Mouse (Mus musculus): ENCODE measurements around the gene Trappc3l. TPM values are rescaled to one million over a fixed set of nuclear protein-coding genes. Genes with fewer than 3 reads are reported as not detected.

Gene Trappc3l
- polyA plus RNA-seq, 1 experiment from 2014 or later, result not detected

DNA sequence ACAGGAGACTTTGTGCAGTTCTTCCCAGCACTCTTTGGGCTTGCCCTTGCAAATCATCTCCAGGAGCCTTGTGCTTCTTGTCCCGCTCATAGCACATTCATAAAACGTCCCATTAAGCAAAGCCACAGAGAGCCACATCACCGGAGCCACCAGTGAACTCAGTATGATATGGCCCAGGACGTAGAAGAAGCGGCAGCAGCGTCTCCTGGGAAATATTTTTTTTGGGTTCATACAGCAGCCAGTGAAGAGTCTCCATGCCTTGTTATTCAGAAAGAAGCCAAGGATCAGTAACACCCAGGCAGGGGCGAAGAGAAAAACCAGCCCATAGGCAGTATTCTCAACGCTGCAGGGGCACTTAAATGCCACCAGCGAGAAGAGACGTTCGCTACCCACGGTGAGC lies 58.6 kb downstream of the Trappc3l start:
- no peak overlapping the region for H3K27ac ChIP-seq
- no peaks in the 10 kb centered on the region for H3K27me3 ChIP-seq
- no peaks in the 10 kb centered on the region for H3K9me3 ChIP-seq
- H3K9ac ChIP-seq (replicated peaks), result no peak overlapping the region; the same call in 1 of the 2 replicates
- 0 out of 2 replicates have a peak, but pooled peaks cover 3% of the 10 kb centered on the region for H3K4me1 ChIP-seq (replicated peaks)
- 62% methylated on average over 12 of the region's 12 CpGs for WGBS
- no peak for ATAC-seq (ENCODE audit: insufficient number of reproducible peaks, insufficient read depth, low FRiP score, low TSS enrichment, low read depth)
- peak overlapping the region; percentile 45 for H3K4me2 ChIP-seq
- no peaks in the 10 kb centered on the region for H3K36me3 ChIP-seq
- H3K4me3 ChIP-seq (replicated peaks), result peak overlapping the region; percentile 20

DNA sequence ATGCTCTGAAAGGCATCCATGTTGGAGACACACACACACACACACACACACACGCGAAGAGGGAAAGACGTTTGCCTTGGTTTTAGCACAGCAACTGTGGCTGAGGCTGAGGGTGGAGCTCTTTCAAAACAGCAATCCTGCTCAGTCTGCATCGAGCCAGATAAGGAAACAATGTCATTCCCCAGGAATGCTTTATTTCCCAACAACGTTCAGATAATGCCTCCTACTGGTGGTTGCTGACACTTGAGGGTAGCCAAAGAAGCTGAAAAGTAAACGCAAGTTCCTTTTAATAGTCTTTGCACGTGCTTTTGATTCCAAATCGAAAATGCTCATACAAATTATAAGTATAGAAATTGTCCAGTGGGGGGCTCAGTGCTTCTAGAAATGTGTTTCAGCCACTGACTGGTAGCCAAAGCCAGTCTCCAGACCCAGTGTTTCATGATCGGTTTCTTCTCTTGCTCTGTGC lies 59.1 kb downstream of the Trappc3l start, which contains the start of gene Calhm5:
TSS of gene Calhm5 (minus strand) at position 102 of the 466 bp plus-strand sequence.
- WGBS, result 24% methylated on average over 9 of the region's 9 CpGs
- peak; percentile 80 for ATAC-seq (ENCODE audit: insufficient number of reproducible peaks, insufficient read depth, low FRiP score, low TSS enrichment, low read depth)

DNA sequence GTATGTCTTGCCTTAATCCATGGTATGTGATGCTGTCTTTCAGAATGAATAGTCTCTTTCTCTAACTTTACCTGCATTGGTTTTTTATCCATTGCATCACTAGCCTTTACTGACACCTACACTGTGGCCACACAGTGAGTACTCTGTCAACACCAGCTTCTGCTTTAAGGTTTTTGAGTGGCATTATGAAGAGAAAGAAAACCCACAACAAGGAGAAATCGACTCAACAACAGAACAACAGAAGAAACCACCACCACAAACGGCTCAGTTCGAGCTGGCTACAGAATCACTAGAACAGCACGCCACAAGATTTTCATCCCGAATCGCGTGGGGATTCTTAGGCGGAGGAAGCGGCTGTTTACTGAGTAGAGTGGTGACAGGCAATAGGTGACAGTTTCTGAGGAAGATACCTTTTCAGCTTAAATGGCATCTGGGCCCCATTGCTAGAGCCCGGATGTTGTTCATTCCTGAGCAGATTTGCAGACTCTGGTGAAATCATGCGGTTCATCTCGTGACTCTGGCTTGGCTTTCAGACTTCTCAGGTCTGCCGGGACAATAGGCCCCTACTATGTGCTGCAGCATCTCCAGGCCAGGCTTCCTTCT lies 73.6 kb downstream of the Trappc3l start:
- Histone ChIP-seq H3K36me3 (no peaks in the 10 kb centered on the region), H3K4me1 (replicated peaks) (peaks cover 6% of the 10 kb centered on the region; the same call in 1 of the 2 replicates), H3K4me3 (replicated peaks) (no peak overlapping the region), H3K27ac (no peak overlapping the region), H3K4me2 (no peak overlapping the region), H3K27me3 (no peaks in the 10 kb centered on the region), H3K9ac (replicated peaks) (no peak overlapping the region), H3K9me3 (no peaks in the 10 kb centered on the region)
- no peak for ATAC-seq (ENCODE audit: insufficient number of reproducible peaks, insufficient read depth, low FRiP score, low TSS enrichment, low read depth)
- WGBS, result 87% methylated on average over 13 of the region's 13 CpGs

More for the DNA sequence above, 59.1 kb downstream of the Trappc3l start, which contains the start of gene Calhm5:
- Histone ChIP-seq H3K9me3 (no peaks in the 10 kb centered on the region), H3K4me2 (peak within 1 kb of the TSS; percentile 45), H3K9ac (replicated peaks) (no peak within 1 kb of the TSS; the same call in 1 of the 2 replicates), H3K4me3 (replicated peaks) (peak within 1 kb of the TSS; percentile 20), H3K36me3 (no peaks in the 10 kb centered on the region), H3K27me3 (no peaks in the 10 kb centered on the region), H3K27ac (no peak within 1 kb of the TSS), H3K4me1 (replicated peaks) (0 out of 2 replicates have a peak, but pooled peaks cover 3% of the 10 kb centered on the region)

DNA sequence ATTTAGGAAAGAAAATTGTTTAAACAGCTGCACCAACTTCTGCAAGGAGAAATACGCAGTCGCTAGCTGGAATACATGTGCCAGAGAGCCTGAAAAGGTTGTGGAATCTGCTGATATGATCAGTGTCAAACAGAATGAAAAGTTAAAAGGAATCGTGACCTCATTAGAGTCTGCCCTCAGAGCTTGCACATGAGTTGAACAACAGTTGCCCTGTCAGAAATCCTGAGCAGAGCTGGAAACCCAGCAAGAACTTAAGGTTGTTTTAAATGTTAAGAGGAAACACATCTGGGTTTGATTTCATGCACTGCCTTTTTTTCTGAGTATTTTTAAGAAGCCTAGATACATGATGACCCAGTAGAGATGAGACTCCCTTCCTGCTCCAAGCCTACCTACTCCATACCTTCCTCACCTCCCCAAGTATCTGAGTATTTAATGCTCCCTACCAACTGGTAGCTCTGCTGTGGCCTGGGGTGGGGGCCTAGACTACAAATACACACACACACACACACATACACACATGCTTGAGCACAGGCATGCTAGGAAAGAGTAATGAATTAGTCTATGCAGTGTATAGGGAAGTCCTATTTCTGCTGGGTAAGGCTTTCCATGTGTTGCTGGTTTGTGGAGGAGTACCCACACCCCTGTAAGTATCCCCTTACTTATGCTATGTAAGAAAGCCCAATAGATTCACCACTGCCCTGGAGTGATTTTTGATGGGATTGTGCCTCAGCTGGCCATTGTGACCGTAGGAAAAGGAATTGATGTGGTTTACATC lies 74.8 kb downstream of the Trappc3l start:
- Histone ChIP-seq H3K27ac (peak overlapping the region; percentile 46; the same call in 1 of the 2 replicates), H3K9me3 (no peaks in the 10 kb centered on the region), H3K4me1 (replicated peaks) (peaks cover 6% of the 10 kb centered on the region; the same call in 1 of the 2 replicates), H3K4me2 (no peak overlapping the region), H3K36me3 (no peaks in the 10 kb centered on the region), H3K9ac (replicated peaks) (no peak overlapping the region), H3K4me3 (replicated peaks) (no peak overlapping the region), H3K27me3 (no peaks in the 10 kb centered on the region)
- 59% methylated on average over 4 of the region's 4 CpGs for WGBS
- ATAC-seq (ENCODE audit: insufficient number of reproducible peaks, insufficient read depth, low FRiP score, low TSS enrichment, low read depth), result no peak

DNA sequence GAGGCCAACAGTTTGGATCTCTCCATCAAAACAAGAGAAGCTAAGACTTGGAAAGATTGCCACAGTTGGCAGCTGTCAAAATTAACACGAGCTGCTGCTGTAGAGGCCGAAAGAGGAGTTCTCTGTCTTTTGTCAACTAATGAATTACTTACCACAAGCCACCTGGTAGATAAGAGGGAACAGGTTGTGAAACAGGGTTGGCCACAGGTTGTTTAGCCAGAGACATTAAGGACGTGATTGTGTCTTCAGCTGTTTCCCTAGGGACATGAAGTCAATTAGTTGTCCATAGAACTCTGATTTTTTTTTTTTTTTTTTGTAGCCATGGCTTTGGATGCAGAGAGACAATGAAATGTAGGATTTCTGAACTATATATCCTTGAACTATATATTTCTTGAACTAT lies 79.7 kb downstream of the Trappc3l start:
- ATAC-seq (ENCODE audit: insufficient number of reproducible peaks, insufficient read depth, low FRiP score, low TSS enrichment, low read depth), result no peak
- no peak overlapping the region for H3K4me2 ChIP-seq

DNA sequence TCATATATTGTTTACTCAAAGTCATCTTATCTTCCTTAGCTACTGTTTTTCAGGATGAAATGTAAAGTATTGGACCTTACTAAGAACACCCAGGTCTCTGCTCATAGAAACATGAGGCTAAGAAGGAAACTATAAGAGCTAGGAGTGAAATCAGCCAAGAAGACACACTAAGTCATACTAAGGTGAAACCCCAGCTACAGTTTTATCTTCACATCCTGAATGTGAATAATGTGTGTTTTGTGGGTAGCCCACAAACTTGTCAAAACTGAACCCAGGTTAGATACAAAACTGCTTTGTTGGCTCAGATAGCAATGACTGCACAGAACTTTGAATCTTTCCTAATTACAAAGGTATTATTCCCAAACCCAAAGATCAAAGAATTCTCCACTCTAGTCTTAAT lies 80.4 kb downstream of the Trappc3l start:
- no peak overlapping the region for H3K9ac ChIP-seq (replicated peaks)
- H3K4me2 ChIP-seq, result no peak overlapping the region
- no peaks in the 10 kb centered on the region for H3K27me3 ChIP-seq
- no peaks in the 10 kb centered on the region for H3K36me3 ChIP-seq
- no peak overlapping the region for H3K27ac ChIP-seq
- ATAC-seq (ENCODE audit: insufficient number of reproducible peaks, insufficient read depth, low FRiP score, low TSS enrichment, low read depth), result no peak
- H3K4me3 ChIP-seq (replicated peaks), result no peak overlapping the region
- no peaks in the 10 kb centered on the region for H3K4me1 ChIP-seq (replicated peaks)
- no peaks in the 10 kb centered on the region for H3K9me3 ChIP-seq

More for the DNA sequence above, 79.7 kb downstream of the Trappc3l start:
- H3K4me1 ChIP-seq (replicated peaks), result peaks cover 2% of the 10 kb centered on the region; the same call in 1 of the 2 replicates
- H3K9me3 ChIP-seq, result no peaks in the 10 kb centered on the region
- H3K4me3 ChIP-seq (replicated peaks), result no peak overlapping the region
- H3K27ac ChIP-seq, result no peak overlapping the region
- 41% methylated on average over 3 of the region's 3 CpGs for WGBS
- no peak overlapping the region for H3K9ac ChIP-seq (replicated peaks)
- no peaks in the 10 kb centered on the region for H3K27me3 ChIP-seq
- no peaks in the 10 kb centered on the region for H3K36me3 ChIP-seq

DNA sequence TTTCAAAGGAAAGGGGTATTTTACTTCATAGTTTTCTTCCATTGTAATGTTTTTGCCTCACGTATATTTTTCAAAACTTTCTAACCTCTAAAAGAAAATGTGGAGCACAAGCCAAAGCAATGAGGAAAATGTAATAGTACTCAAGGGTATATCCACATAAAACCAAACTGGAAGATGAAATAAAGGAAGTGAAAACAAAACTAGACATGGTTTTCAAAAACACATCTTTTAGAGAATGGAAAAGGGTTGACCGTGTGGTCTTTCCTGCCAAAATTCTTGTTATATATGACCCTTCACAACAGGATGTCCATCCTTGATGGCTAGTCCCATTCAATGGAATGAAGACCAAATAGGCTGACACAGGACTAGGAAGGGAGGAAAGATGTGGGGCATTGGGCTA lies 81.0 kb downstream of the Trappc3l start:
- ATAC-seq (ENCODE audit: insufficient number of reproducible peaks, insufficient read depth, low FRiP score, low TSS enrichment, low read depth), result no peak
- Histone ChIP-seq H3K4me3 (replicated peaks) (no peak overlapping the region), H3K27me3 (no peaks in the 10 kb centered on the region), H3K9ac (replicated peaks) (no peak overlapping the region), H3K36me3 (no peaks in the 10 kb centered on the region), H3K4me2 (no peak overlapping the region), H3K4me1 (replicated peaks) (no peaks in the 10 kb centered on the region), H3K27ac (no peak overlapping the region), H3K9me3 (no peaks in the 10 kb centered on the region)
- 90% methylated on average over 2 of the region's 2 CpGs for WGBS

DNA sequence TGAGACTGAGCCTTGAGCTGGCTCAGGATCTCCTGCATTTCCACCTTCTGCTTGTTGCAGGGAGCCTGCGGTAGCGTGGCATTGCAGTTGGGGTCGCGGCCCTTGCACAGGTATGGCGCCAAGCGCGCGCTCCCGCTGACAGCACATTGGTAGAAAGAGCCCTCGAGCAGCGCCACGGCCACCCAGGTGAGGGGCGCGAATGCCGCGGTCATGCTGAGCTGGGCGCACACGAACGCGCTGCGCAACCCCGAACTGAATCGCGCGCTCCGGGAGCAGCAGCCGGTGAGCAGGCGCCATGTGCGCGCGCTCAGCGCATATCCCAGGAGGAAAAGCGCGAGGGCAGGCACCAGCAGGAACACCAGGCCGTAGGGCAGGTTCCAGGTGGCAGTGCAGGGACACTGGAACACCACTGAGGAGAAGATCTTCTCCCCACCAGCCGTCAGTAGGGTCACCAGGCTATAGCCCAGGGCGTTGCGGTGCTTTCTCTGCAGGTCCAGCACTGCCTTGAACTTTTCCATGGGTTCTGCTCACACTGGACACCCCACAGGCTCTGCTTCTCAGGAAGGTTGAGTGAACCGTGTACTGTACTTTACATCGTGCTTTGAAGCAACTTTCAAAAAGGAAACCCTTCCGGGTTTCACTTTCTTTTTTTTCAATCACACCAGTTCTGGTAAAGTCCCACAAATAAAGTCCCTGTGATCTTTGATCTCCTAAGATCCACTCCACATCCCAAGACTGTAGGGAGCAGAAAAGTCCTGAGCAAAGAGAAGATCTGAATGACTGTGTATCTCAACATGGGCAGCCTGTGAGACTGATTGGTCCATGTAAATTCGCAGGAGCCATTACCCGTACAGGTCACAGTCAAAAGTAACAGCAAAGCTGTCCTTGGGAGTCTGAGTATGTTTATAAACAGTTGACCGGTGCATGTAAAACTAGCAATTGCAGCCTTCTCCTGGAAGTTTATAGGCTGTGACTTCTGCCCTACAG lies 90.3 kb downstream of the Trappc3l start, which contains the start of gene Calhm6:
TSS of gene Calhm6 (minus strand) at position 593 of the 987 bp plus-strand sequence.
- Histone ChIP-seq H3K27ac (no peak within 1 kb of the TSS), H3K4me3 (replicated peaks) (peak within 1 kb of the TSS; percentile 53), H3K9me3 (no peaks in the 10 kb centered on the region), H3K4me2 (peak within 1 kb of the TSS; percentile 76), H3K36me3 (no peaks in the 10 kb centered on the region), H3K9ac (replicated peaks) (peak within 1 kb of the TSS; percentile 60), H3K27me3 (no peaks in the 10 kb centered on the region), H3K4me1 (replicated peaks) (no peaks in the 10 kb centered on the region; the same call in 1 of the 2 replicates)
- peak; percentile 74; the same call in 1 of the 2 replicates for ATAC-seq (ENCODE audit: insufficient number of reproducible peaks, insufficient read depth, low FRiP score, low TSS enrichment, low read depth)
- 15% methylated on average over 44 of the region's 44 CpGs for WGBS

DNA sequence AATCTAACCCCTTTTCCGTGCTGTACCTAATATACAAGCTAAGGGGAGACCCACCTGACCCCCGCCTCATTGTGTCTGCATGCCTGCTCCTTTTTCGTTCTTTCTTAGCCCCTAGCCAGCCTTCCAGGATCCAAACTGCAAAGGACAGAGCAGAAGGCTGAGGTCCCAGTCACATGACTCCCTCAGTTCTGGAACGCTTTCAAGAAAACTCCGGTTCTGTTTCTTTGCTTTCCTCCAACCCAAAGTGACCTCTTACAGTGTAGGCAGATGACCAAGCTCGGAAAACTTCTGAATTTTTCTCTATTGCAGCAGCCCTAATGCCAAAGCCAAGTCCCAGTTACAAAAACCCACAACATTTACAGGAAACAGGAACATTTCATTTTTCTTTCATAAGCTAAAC lies 91.0 kb downstream of the Trappc3l start:
- H3K36me3 ChIP-seq, result no peaks in the 10 kb centered on the region
- no peak overlapping the region for H3K4me2 ChIP-seq
- no peaks in the 10 kb centered on the region for H3K27me3 ChIP-seq
- H3K9ac ChIP-seq (replicated peaks), result no peak overlapping the region
- 82% methylated on average over 6 of the region's 6 CpGs for WGBS
- no peak overlapping the region for H3K4me3 ChIP-seq (replicated peaks)
- H3K27ac ChIP-seq, result no peak overlapping the region
- no peaks in the 10 kb centered on the region; the same call in 1 of the 2 replicates for H3K4me1 ChIP-seq (replicated peaks)
- no peaks in the 10 kb centered on the region for H3K9me3 ChIP-seq
- no peak for ATAC-seq (ENCODE audit: insufficient number of reproducible peaks, insufficient read depth, low FRiP score, low TSS enrichment, low read depth)

DNA sequence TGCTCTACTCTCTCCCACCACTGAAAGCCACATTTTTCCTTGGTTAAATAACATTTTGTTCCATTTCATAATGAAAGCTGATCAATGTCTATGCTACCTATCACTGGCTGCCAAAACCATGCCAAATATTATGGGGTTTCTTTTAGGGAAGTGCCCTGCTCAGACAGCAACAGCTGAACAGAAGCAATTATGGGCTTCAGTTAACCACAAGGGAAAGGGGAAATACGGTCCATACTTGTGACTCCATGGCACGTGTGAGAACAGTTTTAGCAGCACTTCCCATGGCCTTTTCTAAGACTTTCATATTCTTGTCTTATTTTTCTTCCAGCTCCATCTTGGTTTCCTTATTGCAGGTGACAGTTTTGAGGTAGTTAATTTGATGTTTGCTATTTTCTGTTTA lies 94.0 kb downstream of the Trappc3l start:
- no peaks in the 10 kb centered on the region; the same call in 1 of the 2 replicates for H3K4me1 ChIP-seq (replicated peaks)
- H3K27me3 ChIP-seq, result no peaks in the 10 kb centered on the region
- H3K9ac ChIP-seq (replicated peaks), result no peak overlapping the region
- ATAC-seq (ENCODE audit: insufficient number of reproducible peaks, insufficient read depth, low FRiP score, low TSS enrichment, low read depth), result no peak
- no peak overlapping the region for H3K4me2 ChIP-seq
- WGBS, result 61% methylated on average over 2 of the region's 2 CpGs
- H3K36me3 ChIP-seq, result no peaks in the 10 kb centered on the region
- H3K4me3 ChIP-seq (replicated peaks), result no peak overlapping the region
- no peak overlapping the region for H3K27ac ChIP-seq
- H3K9me3 ChIP-seq, result no peaks in the 10 kb centered on the region
